Mouse (Mus musculus): Measurements from ENCODE around the gene Gpr146.

DNA sequence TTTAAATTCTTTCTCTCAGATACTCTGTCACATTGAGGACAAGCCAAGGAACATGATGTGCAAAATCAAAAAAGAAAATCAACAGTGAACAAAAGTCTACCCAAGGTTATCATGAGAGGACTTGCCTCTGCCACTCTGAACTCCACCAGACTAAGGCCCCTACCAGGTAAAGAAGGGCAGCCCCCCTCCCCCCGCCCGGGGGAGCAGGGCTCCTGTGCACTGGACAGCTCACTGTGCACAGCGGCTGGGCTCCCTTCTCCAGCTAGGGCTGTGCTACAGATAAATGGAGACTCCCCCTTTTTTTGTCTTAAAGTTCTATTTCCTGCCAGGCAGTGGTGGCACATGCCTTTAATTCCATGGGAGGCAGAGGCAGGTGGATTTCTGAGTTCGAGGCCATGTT, 60.3 kb downstream of the Gpr146 start:
- TF ChIP-seq CTCF (IDR thresholded peaks at IDR 0.05) (no peak), EP300 (IDR thresholded peaks at IDR 0.05) (no peak)

Data from lung, postnatal 0 days (tissue).